Mouse (Mus musculus): ENCODE measurements around the gene Esrp2. TPM values are rescaled to one million over a fixed set of nuclear protein-coding genes. Genes with fewer than 3 reads are reported as not detected.

Esrp2 gene
- polyA plus RNA-seq, 1 experiment from 2014 or later, result 24.0 TPM

DNA sequence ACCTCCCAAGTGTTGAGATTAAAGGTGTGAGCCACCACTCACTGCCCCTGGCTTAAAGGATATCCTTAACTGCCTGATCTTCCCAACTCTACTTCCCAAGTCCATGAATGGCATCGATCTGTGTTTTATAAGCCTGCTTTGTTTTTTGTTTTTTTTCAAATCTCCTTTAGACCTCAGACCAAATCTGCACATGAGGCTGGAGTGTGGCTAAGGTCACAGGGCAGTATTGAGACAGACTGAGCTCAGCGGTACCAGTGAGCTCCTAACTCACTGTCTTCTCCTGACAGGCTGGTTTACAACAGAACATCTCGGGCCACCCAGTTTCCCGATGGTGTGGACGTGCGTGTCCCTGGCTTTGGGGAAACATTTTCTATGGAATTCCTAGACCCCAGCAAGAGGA, 23.1 kb upstream of the Esrp2 start:
- no peak overlapping the region for H3K4me2 ChIP-seq (ENCODE audit: low read depth, low read length)
- peaks cover 18% of the 10 kb centered on the region for H3K36me3 ChIP-seq (replicated peaks; ENCODE audit: insufficient read depth, low read length)
- H3K27me3 ChIP-seq (ENCODE audit: insufficient read depth, low read length), result no peaks in the 10 kb centered on the region
- no peak for TF ChIP-seq EP300 (IDR thresholded peaks at IDR 0.05; ENCODE audit: low read depth)
- TF ChIP-seq CTCF (IDR thresholded peaks at IDR 0.05; ENCODE audit: low read depth), result no peak
- no peak overlapping the region for H3K4me3 ChIP-seq (ENCODE audit: low read depth, low read length)
- DNase-seq (no peak), ATAC-seq (no peak)
- WGBS (ENCODE audit: insufficient replicate concordance), result 75% methylated on average over 6 of the region's 6 CpGs
- no peaks in the 10 kb centered on the region for H3K9me3 ChIP-seq (ENCODE audit: low read length)
- H3K27ac ChIP-seq (ENCODE audit: low read depth), result no peak overlapping the region
- no peak overlapping the region for H3K9ac ChIP-seq (replicated peaks)
- no peaks in the 10 kb centered on the region for H3K4me1 ChIP-seq (ENCODE audit: insufficient read depth)

DNA sequence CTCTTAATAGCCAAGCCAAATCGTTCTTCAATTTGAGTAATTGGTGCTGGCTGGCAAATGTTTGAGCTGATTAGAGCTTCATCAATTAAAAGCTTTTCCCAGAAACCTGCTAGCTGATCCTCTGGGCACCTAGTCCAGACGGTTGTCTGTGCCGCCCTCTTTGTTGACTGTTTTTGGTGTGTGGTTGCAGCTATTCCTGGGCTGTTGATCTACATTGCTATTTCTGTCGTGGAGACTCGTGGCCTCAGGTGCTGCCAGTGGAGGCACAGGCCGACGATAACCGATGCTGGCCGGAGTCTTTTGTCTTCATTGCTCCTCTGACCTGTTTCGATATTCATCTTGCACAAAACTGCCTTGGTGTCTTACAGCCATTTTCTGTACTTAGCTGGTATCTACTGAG, 21.6 kb upstream of the Esrp2 start:
- Histone ChIP-seq H3K27ac (ENCODE audit: low read depth) (no peak overlapping the region), H3K4me3 (ENCODE audit: low read depth, low read length) (no peak overlapping the region), H3K36me3 (replicated peaks; ENCODE audit: insufficient read depth, low read length) (peaks cover 15% of the 10 kb centered on the region), H3K4me2 (ENCODE audit: low read depth, low read length) (no peak overlapping the region), H3K27me3 (ENCODE audit: insufficient read depth, low read length) (no peaks in the 10 kb centered on the region), H3K4me1 (ENCODE audit: insufficient read depth) (no peaks in the 10 kb centered on the region), H3K9ac (replicated peaks) (no peak overlapping the region), H3K9me3 (ENCODE audit: low read length) (no peaks in the 10 kb centered on the region)
- DNase-seq (no peak), ATAC-seq (no peak)
- no peak for TF ChIP-seq CTCF (IDR thresholded peaks at IDR 0.05; ENCODE audit: low read depth)
- TF ChIP-seq EP300 (IDR thresholded peaks at IDR 0.05; ENCODE audit: low read depth), result no peak
- 88% methylated on average over 10 of the region's 10 CpGs for WGBS (ENCODE audit: insufficient replicate concordance)

DNA sequence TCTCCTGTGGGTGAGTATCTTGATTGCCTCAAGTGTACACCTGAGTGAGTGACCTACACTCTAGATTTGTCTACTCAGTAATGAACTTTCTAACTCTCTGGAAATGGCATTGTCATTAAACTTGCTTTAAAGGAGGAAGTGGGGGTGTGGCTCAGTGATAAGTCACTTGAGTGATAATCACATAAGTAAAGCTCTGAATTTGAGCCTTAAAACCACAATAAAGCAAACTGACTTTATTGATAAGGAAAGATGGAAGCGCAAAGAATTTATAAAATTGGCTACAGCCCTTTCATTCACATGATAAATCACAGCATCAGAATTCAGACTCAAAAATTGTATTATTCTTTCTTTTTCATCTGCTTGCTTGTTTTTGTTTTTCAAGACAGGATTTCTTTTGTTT, 20.6 kb upstream of the Esrp2 start:
- no peak for TF ChIP-seq CTCF (IDR thresholded peaks at IDR 0.05; ENCODE audit: low read depth)
- TF ChIP-seq EP300 (IDR thresholded peaks at IDR 0.05; ENCODE audit: low read depth), result no peak
- Histone ChIP-seq H3K27me3 (ENCODE audit: insufficient read depth, low read length) (no peaks in the 10 kb centered on the region), H3K27ac (ENCODE audit: low read depth) (no peak overlapping the region), H3K4me1 (ENCODE audit: insufficient read depth) (no peaks in the 10 kb centered on the region), H3K36me3 (replicated peaks; ENCODE audit: insufficient read depth, low read length) (peaks cover 11% of the 10 kb centered on the region), H3K9me3 (ENCODE audit: low read length) (no peaks in the 10 kb centered on the region), H3K4me3 (ENCODE audit: low read depth, low read length) (no peak overlapping the region), H3K4me2 (ENCODE audit: low read depth, low read length) (no peak overlapping the region), H3K9ac (replicated peaks) (no peak overlapping the region)
- WGBS (ENCODE audit: insufficient replicate concordance), result 62% methylated on average over 1 of the region's 1 CpGs
- no peak for ATAC-seq
- no peak for DNase-seq

DNA sequence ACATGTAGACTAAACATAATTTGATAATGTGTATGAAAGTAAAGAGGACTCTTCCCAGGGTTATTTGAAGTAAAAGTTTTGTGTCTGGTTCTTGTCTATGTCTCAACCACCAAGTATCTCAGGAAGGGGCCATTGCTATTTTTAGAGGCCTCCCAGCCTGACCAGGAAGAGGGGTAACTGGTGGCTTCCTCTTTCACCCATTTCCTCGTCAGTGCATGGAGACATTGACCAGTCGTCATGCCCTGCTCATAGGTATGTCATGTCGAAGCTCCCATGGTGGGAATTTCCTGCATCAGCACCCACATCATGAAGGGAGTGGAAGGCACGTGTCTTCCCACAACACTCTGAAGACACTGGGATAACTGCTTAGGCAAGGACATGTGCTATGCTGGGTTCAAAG, 16.1 kb upstream of the Esrp2 start:
- peak overlapping the region; percentile 1; the same call in 1 of the 2 replicates for H3K4me2 ChIP-seq (ENCODE audit: low read depth, low read length)
- H3K9ac ChIP-seq (replicated peaks), result no peak overlapping the region
- DNase-seq, result no peak
- H3K4me3 ChIP-seq (ENCODE audit: low read depth, low read length), result no peak overlapping the region
- WGBS (ENCODE audit: insufficient replicate concordance), result 31% methylated on average over 4 of the region's 4 CpGs
- 0 out of 2 replicates have a peak, but pooled peaks cover 5% of the 10 kb centered on the region for H3K36me3 ChIP-seq (replicated peaks; ENCODE audit: insufficient read depth, low read length)
- peaks cover 10% of the 10 kb centered on the region; the same call in 1 of the 2 replicates for H3K4me1 ChIP-seq (ENCODE audit: insufficient read depth)
- TF ChIP-seq EP300 (IDR thresholded peaks at IDR 0.05; ENCODE audit: low read depth), result no peak
- TF ChIP-seq CTCF (IDR thresholded peaks at IDR 0.05; ENCODE audit: low read depth), result no peak
- no peak for ATAC-seq
- H3K27ac ChIP-seq (ENCODE audit: low read depth), result no peak overlapping the region
- H3K9me3 ChIP-seq (ENCODE audit: low read length), result no peaks in the 10 kb centered on the region
- no peaks in the 10 kb centered on the region for H3K27me3 ChIP-seq (ENCODE audit: insufficient read depth, low read length)

DNA sequence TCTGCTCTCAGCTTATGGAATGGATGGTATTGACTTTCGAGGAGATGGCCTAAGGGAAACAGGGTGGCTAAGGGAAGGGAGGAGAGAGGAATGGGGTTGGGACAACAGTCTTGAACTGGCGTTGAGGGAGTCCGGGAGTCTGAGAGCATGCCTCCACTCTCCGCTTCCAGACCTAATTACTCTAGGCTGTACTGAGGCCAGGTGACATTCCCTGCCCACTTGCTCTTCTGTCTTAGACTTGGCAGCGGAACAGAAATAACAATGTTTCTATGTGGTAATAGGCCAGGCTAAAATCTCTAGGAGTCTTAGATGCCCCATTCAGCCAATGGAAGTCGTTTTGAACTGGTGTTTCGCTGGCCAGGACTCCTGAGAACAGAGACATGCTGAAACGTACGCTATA, 14.3 kb upstream of the Esrp2 start:
- no peak for DNase-seq
- Histone ChIP-seq H3K4me3 (ENCODE audit: low read depth, low read length) (peak overlapping the region; percentile 64), H3K9ac (replicated peaks) (0 out of 2 replicates have a peak overlapping the region, but pooled peaks have one; percentile 45), H3K4me1 (ENCODE audit: insufficient read depth) (peaks cover 10% of the 10 kb centered on the region; the same call in 1 of the 2 replicates), H3K36me3 (replicated peaks; ENCODE audit: insufficient read depth, low read length) (0 out of 2 replicates have a peak, but pooled peaks cover under 1% of the 10 kb centered on the region), H3K4me2 (ENCODE audit: low read depth, low read length) (peak overlapping the region; percentile 84), H3K27ac (ENCODE audit: low read depth) (0 out of 2 replicates have a peak overlapping the region, but pooled peaks have one; percentile 79), H3K9me3 (ENCODE audit: low read length) (no peaks in the 10 kb centered on the region), H3K27me3 (ENCODE audit: insufficient read depth, low read length) (no peaks in the 10 kb centered on the region)
- TF ChIP-seq EP300 (IDR thresholded peaks at IDR 0.05; ENCODE audit: low read depth), result no peak
- TF ChIP-seq CTCF (IDR thresholded peaks at IDR 0.05; ENCODE audit: low read depth), result no peak
- no peak for ATAC-seq
- 70% methylated on average over 9 of the region's 9 CpGs for WGBS (ENCODE audit: insufficient replicate concordance)

DNA sequence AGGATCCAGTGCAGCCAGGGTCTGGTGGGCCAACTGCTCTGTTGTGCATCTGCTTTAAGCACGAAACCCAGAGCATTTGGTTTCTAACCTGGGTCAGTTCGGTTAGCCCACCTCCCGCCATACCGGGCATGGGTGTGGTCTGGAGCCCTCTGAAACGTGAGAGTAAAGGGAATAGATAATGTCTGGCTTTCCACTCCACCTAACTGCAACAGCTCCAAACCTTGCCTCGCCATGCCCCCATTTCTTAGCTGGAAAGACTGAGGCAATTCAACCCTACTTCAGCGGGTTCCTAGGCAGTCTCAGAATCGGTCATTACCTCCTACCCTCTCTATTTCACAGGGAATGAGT, 13.9 kb upstream of the Esrp2 start:
- 14% methylated on average over 8 of the region's 8 CpGs for WGBS (ENCODE audit: insufficient replicate concordance)
- Histone ChIP-seq H3K9me3 (ENCODE audit: low read length) (no peaks in the 10 kb centered on the region), H3K4me1 (ENCODE audit: insufficient read depth) (peaks cover 10% of the 10 kb centered on the region; the same call in 1 of the 2 replicates), H3K4me2 (ENCODE audit: low read depth, low read length) (peak overlapping the region; percentile 84), H3K4me3 (ENCODE audit: low read depth, low read length) (peak overlapping the region; percentile 64), H3K9ac (replicated peaks) (peak overlapping the region; percentile 45), H3K27me3 (ENCODE audit: insufficient read depth, low read length) (no peaks in the 10 kb centered on the region), H3K27ac (ENCODE audit: low read depth) (peak overlapping the region; percentile 79; the same call in 1 of the 2 replicates), H3K36me3 (replicated peaks; ENCODE audit: insufficient read depth, low read length) (no peaks in the 10 kb centered on the region)
- ATAC-seq, result no peak
- DNase-seq, result no peak
- TF ChIP-seq CTCF (IDR thresholded peaks at IDR 0.05; ENCODE audit: low read depth) (0 out of 2 replicates have a peak, but pooled peaks have one; percentile 4), EP300 (IDR thresholded peaks at IDR 0.05; ENCODE audit: low read depth) (no peak)

Measured in liver, postnatal 0 days (tissue).